In genomic region chr11:55066921-55067320, GRCm38 (mm10) we compare ENCODE assay signal across 15 mouse cellular contexts. TPM values are rescaled to one million over a fixed set of nuclear protein-coding genes. Genes with fewer than 3 reads are reported as not detected.
"Had no signal": no experiment of that assay in that cellular context is flagged by ENCODE, and none has a peak within 500 bp of the region (broad histone marks: within the 10 kb centered on the region; RNA-seq: fewer than 3 reads in every experiment).

No protein-coding gene starts in this region.

- H3K4me1 ChIP-seq: limb, embryonic 13.5 days; midbrain, embryonic 15.5 days; neural tube, embryonic 13.5 days had no signal

- DNase-seq: kidney, adult 18-20 months; kidney, postnatal 14 days; left cerebral cortex, postnatal 4 days; lung, adult 18-20 months; right cerebral cortex, adult 18-20 months; right cerebral cortex, postnatal 25 days; thymus, adult 2 months; thymus, postnatal 36 days had no signal

- H3K36me3 ChIP-seq: kidney, embryonic 15.5 days; limb, embryonic 13.5 days; midbrain, embryonic 10.5 days; midbrain, embryonic 15.5 days; neural tube, embryonic 13.5 days had no signal

- H3K27ac ChIP-seq: kidney, embryonic 15.5 days; limb, embryonic 13.5 days; liver, embryonic 14.5 days; midbrain, embryonic 10.5 days; midbrain, embryonic 15.5 days; neural tube, embryonic 13.5 days had no signal

- H3K4me3 ChIP-seq: kidney, embryonic 15.5 days; limb, embryonic 13.5 days; midbrain, embryonic 10.5 days; midbrain, embryonic 15.5 days; neural tube, embryonic 13.5 days had no signal

- H3K9me3 ChIP-seq: kidney, embryonic 15.5 days; limb, embryonic 13.5 days; midbrain, embryonic 10.5 days; midbrain, embryonic 15.5 days; neural tube, embryonic 13.5 days had no signal

- H3K9ac ChIP-seq: kidney, embryonic 15.5 days; limb, embryonic 13.5 days; liver, embryonic 14.5 days; midbrain, embryonic 15.5 days; neural tube, embryonic 13.5 days had no signal

- H3K27me3 ChIP-seq: kidney, embryonic 15.5 days; limb, embryonic 13.5 days; midbrain, embryonic 15.5 days; neural tube, embryonic 13.5 days had no signal

RNA-seq across cellular contexts. Expression of gene Ccdc69, which starts 11.0 kb away (rescaled TPM):
- total RNA-seq: layer of hippocampus, postnatal 14 days; left cerebral cortex, postnatal 4 days had no signal
